Mouse (Mus musculus): ENCODE measurements around the gene Shh. TPM values are rescaled to one million over a fixed set of nuclear protein-coding genes. Genes with fewer than 3 reads are reported as not detected.

Shh gene
- total and polyA plus RNA-seq, 3 experiments, result not detected

DNA sequence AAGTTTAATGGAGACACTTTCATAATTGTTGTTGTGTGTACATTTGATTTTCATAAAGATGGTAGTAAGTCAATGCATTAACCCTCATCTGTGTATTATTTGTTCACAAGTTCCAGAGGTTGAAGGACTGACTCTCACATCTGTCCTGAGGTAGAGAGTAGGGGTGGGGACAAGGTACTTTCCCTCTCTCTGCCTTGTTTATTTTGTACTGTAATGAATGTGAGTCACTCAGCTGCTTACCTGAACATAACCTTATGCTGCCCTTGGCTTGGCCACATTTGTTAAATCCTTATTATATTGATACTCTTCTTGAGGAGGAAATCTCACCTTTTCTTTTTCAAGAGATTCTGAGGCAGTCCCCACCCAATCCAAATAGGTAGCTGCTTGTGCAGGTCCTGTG is 51.0 kb downstream of the Shh start:
- in situ Hi-C loops (cut with MboI; ENCODE audit: low pct_ligation_motif_present, low pct_unique_long_range_greater_than_20kb, low sequenced_read_pairs), result no loop called here
- no peaks in the 10 kb centered on the region for H3K9me3 ChIP-seq (replicated peaks; ENCODE audit: low read length)
- dilution Hi-C loops (cut with MboI; ENCODE audit: extremely low pct_ligation_motif_present, extremely low pct_unique_long_range_greater_than_20kb, low sequenced_read_pairs), result no loop called here

DNA sequence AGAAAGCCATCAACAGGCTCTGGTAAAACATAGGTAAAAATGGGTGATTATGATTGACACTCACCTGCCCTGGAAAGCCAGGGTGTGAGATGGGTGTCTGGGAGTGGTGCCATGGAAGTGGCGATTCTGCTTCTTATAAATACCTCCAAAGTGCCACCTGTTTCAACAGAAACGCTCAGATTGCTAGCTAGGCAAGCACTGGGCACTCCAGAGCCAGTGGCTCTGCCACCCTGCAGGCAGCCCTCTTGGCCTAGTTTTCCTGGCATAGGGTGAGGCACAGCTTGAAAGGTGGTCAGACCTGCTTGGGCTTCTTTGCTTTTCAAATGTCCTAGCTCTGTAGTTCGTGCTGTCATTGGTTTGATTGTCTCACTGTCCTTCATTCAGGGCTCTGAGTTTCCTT is 53.0 kb downstream of the Shh start:
- Histone ChIP-seq H3K9me3 (replicated peaks; ENCODE audit: low read length) (no peaks in the 10 kb centered on the region), H3K27ac (ENCODE audit: insufficient read depth, low read depth) (no peak overlapping the region), H3K27me3 (replicated peaks) (no peaks in the 10 kb centered on the region), H3K9ac (ENCODE audit: insufficient read depth, low read depth) (no peak overlapping the region), H3K4me1 (ENCODE audit: control insufficient read depth in 1 of 2, insufficient read depth in 2 of 2) (no peaks in the 10 kb centered on the region), H3K4me3 (replicated peaks in 1 of 3; ENCODE audit: low read depth in 2 of 3, low read length in 2 of 3, poor library complexity in 1 of 3) (no peak overlapping the region), H3K79me2 (replicated peaks; ENCODE audit: control insufficient read depth, extremely low read depth, insufficient read depth, poor library complexity, severe bottlenecking) (no peaks in the 10 kb centered on the region; the same call in 1 of the 2 replicates), H3K36me3 (replicated peaks in 1 of 2; ENCODE audit: control insufficient read depth in 1 of 2, insufficient read depth in 1 of 2, low read length in 1 of 2) (peaks cover 80 to 97% of the 10 kb centered on the region in 2 experiments), H3K4me2 (ENCODE audit: insufficient read depth, low read depth, poor library complexity, severe bottlenecking) (no peak overlapping the region)
- dilution Hi-C loops (cut with MboI; ENCODE audit: extremely low pct_ligation_motif_present, extremely low pct_unique_long_range_greater_than_20kb, low sequenced_read_pairs), result no loop called here
- no peak for TF ChIP-seq CHD2 (IDR thresholded peaks at IDR 0.05; ENCODE audit: low read length)
- no peak for TF ChIP-seq USF1 (IDR thresholded peaks at IDR 0.05; ENCODE audit: low read depth, low read length)
- TF ChIP-seq GABPA (IDR thresholded peaks at IDR 0.05; ENCODE audit: insufficient replicate concordance, low read depth, low read length), result no peak
- TF ChIP-seq JUND (conservative IDR thresholded peaks at IDR 0.05; ENCODE audit: low read depth, low read length), result no peak
- no peak for TF ChIP-seq TBP (conservative IDR thresholded peaks at IDR 0.05; ENCODE audit: low read depth, low read length)
- TF ChIP-seq E2F4 (IDR thresholded peaks at IDR 0.05; ENCODE audit: insufficient replicate concordance, low read depth, low read length), result no peak
- no peak for TF ChIP-seq SIN3A (IDR thresholded peaks at IDR 0.05; ENCODE audit: low read length)
- no peak for TF ChIP-seq RAD21 (IDR thresholded peaks at IDR 0.05; ENCODE audit: low read depth, low read length)
- no peak for TF ChIP-seq EP300 (IDR thresholded peaks at IDR 0.05; ENCODE audit: low read length)
- no peak for TF ChIP-seq UBTF (IDR thresholded peaks at IDR 0.05; ENCODE audit: low read depth, low read length)
- TF ChIP-seq MAZ (IDR thresholded peaks at IDR 0.05; ENCODE audit: low read depth, low read length), result no peak
- in situ Hi-C loops (cut with MboI; ENCODE audit: low pct_ligation_motif_present, low pct_unique_long_range_greater_than_20kb, low sequenced_read_pairs), result no loop called here
- DNase-seq (ENCODE audit: extremely low read depth), result no peak

More for the DNA sequence above, 51.0 kb downstream of the Shh start:
- Histone ChIP-seq H3K79me2 (replicated peaks; ENCODE audit: control insufficient read depth, extremely low read depth, insufficient read depth, poor library complexity, severe bottlenecking) (no peaks in the 10 kb centered on the region), H3K4me3 (replicated peaks in 1 of 3; ENCODE audit: low read depth in 2 of 3, low read length in 2 of 3, poor library complexity in 1 of 3) (no peak overlapping the region), H3K36me3 (replicated peaks in 1 of 2; ENCODE audit: control insufficient read depth in 1 of 2, insufficient read depth in 1 of 2, low read length in 1 of 2) (peaks cover 71 to 92% of the 10 kb centered on the region in 2 experiments), H3K4me2 (ENCODE audit: insufficient read depth, low read depth, poor library complexity, severe bottlenecking) (no peak overlapping the region), H3K27me3 (replicated peaks) (no peaks in the 10 kb centered on the region), H3K4me1 (ENCODE audit: control insufficient read depth in 1 of 2, insufficient read depth in 2 of 2) (no peaks in the 10 kb centered on the region), H3K27ac (ENCODE audit: insufficient read depth, low read depth) (no peak overlapping the region), H3K9ac (ENCODE audit: insufficient read depth, low read depth) (no peak overlapping the region)
- TF ChIP-seq SIN3A (IDR thresholded peaks at IDR 0.05; ENCODE audit: low read length) (no peak), USF1 (IDR thresholded peaks at IDR 0.05; ENCODE audit: low read depth, low read length) (no peak), RAD21 (IDR thresholded peaks at IDR 0.05; ENCODE audit: low read depth, low read length) (no peak), KAT2A (IDR thresholded peaks at IDR 0.05; ENCODE audit: insufficient replicate concordance, low read length) (no peak), CHD2 (IDR thresholded peaks at IDR 0.05; ENCODE audit: low read length) (no peak), USF2 (conservative IDR thresholded peaks at IDR 0.05; ENCODE audit: low read depth, low read length) (no peak), JUND (conservative IDR thresholded peaks at IDR 0.05; ENCODE audit: low read depth, low read length) (no peak), POLR2AphosphoS2 (IDR thresholded peaks at IDR 0.05; ENCODE audit: low read depth, low read length) (no peak), HCFC1 (IDR thresholded peaks at IDR 0.05; ENCODE audit: low read depth, low read length) (no peak), MAFK (IDR thresholded peaks at IDR 0.05; ENCODE audit: insufficient replicate concordance, low read length) (no peak), MEF2A (IDR thresholded peaks at IDR 0.05; ENCODE audit: borderline replicate concordance, low read depth, low read length) (no peak), ZNF384 (IDR thresholded peaks at IDR 0.05; ENCODE audit: low read depth, low read length) (no peak), BHLHE40 (IDR thresholded peaks at IDR 0.05; ENCODE audit: low read depth, low read length) (no peak), CHD1 (IDR thresholded peaks at IDR 0.05; ENCODE audit: low read depth, low read length) (no peak)
- DNase-seq (ENCODE audit: extremely low read depth), result no peak

Measured in CH12.LX (cell line).